Mouse (Mus musculus): ENCODE data around the gene Ercc2.

GRCm38 (mm10) chr7:19337122-19337521 is 44.7 kb upstream of the Ercc2 start:
- TF ChIP-seq CTCF (IDR thresholded peaks at IDR 0.05; ENCODE audit: low read depth, low read length) = no peak
- no peak for TF ChIP-seq GATA2 (IDR thresholded peaks at IDR 0.05; ENCODE audit: borderline replicate concordance, low read depth, low read length)
- no peak for TF ChIP-seq GATA1 (IDR thresholded peaks at IDR 0.05; ENCODE audit: borderline replicate concordance, low read length)

Measured in G1E (cell line).